Mouse (Mus musculus) neutrophil, adult 5-6 weeks (primary cell): ENCODE data around the gene Sec16b. TPM values are rescaled to one million over a fixed set of nuclear protein-coding genes. Genes with fewer than 3 reads are reported as not detected.

Source experiments
- ATAC-seq: fragments of 151-379, 151-347 bp; 2 replicates; pipeline ENCODE4 v1.8.0; 2017; ENCODE audit warnings: mild to moderate bottlenecking, moderate TSS enrichment; ENCODE audit not compliant: insufficient number of reproducible peaks, poor library complexity, low FRiP score, severe bottlenecking; ENCODE audit errors: extremely low read depth
- total RNA-seq: library from RNA; stranded (forward); fragments of 200-1000 nt; gene quantifications from 2 replicates; pipeline ENCODE4 v1.2.3, GENCODE M21; 2017

Gene Sec16b
- total RNA-seq, result 0.12 and 0.37 TPM in 2 replicates

GRCm38 (mm10) chr1:157506522-157506921, at the start of gene Sec16b:
Gene Sec16b, plus strand, starts transcription at chr1:157506728.
- no peak for ATAC-seq

- no peak for ATAC-seq
Observed at GRCm38 (mm10) chr1:157457789-157458188, 48.7 kb upstream of the Sec16b start.

GRCm38 (mm10) chr1:157458421-157459208, 47.9 kb upstream of the Sec16b start, which contains the start of gene Cryzl2:
Gene Cryzl2, plus strand, starts transcription at chr1:157458577.
- ATAC-seq, result peak; percentile 86

GRCm38 (mm10) chr1:157459904-157460303, 46.6 kb upstream of the Sec16b start:
- no peak for ATAC-seq

- no peak for ATAC-seq
Observed at GRCm38 (mm10) chr1:157461276-157461675, 45.3 kb upstream of the Sec16b start.

GRCm38 (mm10) chr1:157462336-157462735, 44.2 kb upstream of the Sec16b start:
- no peak for ATAC-seq

- no peak for ATAC-seq
Observed at GRCm38 (mm10) chr1:157465194-157465593, 41.3 kb upstream of the Sec16b start.

- ATAC-seq, result no peak
Observed at GRCm38 (mm10) chr1:157467866-157468265, 38.7 kb upstream of the Sec16b start.

- ATAC-seq, result no peak
Observed at GRCm38 (mm10) chr1:157470761-157471386, 35.7 kb upstream of the Sec16b start.

- no peak for ATAC-seq
Observed at GRCm38 (mm10) chr1:157472716-157473115, 33.8 kb upstream of the Sec16b start.

GRCm38 (mm10) chr1:157474865-157475264, 31.7 kb upstream of the Sec16b start:
- ATAC-seq, result no peak

- ATAC-seq, result no peak
Observed at GRCm38 (mm10) chr1:157476231-157476630, 30.3 kb upstream of the Sec16b start.

- no peak for ATAC-seq
Observed at GRCm38 (mm10) chr1:157480090-157480489, 26.4 kb upstream of the Sec16b start.

- ATAC-seq, result no peak
Observed at GRCm38 (mm10) chr1:157480901-157481300, 25.6 kb upstream of the Sec16b start.

- ATAC-seq, result no peak
Observed at GRCm38 (mm10) chr1:157481666-157482065, 24.9 kb upstream of the Sec16b start.

GRCm38 (mm10) chr1:157484161-157484560, 22.4 kb upstream of the Sec16b start:
- ATAC-seq, result no peak

- ATAC-seq, result no peak
Observed at GRCm38 (mm10) chr1:157500657-157501056, 5.9 kb upstream of the Sec16b start.

GRCm38 (mm10) chr1:157501352-157501945, 5.1 kb upstream of the Sec16b start:
- ATAC-seq, result no peak

GRCm38 (mm10) chr1:157503071-157503470, 3.5 kb upstream of the Sec16b start:
- ATAC-seq, result no peak

- no peak for ATAC-seq
Observed at GRCm38 (mm10) chr1:157506995-157507595, 567 bp downstream of the Sec16b start.
